Mouse (Mus musculus) ovary, adult 18-20 months (tissue): ENCODE measurements around the gene Cep55.

ENCODE experiments used
- DNase-seq: peaks from one replicate; pipeline ENCODE4 v3.0.0; 2022; ENCODE audit warnings: low spot score, mixed read lengths

Cep55 gene

GRCm38 (mm10) chr19:38054720-38055192, at the start of gene Cep55:
Cep55 (plus strand) TSS chr19:38055011.
- peak; percentile 94 for DNase-seq

GRCm38 (mm10) chr19:38011379-38011778, 43.4 kb upstream of the Cep55 start:
- no peak for DNase-seq

GRCm38 (mm10) chr19:38014443-38014842, 40.4 kb upstream of the Cep55 start:
- no peak for DNase-seq

- DNase-seq: peak; percentile 72
Observed at GRCm38 (mm10) chr19:38015180-38015872, 39.5 kb upstream of the Cep55 start.

GRCm38 (mm10) chr19:38015873-38016254, 38.9 kb upstream of the Cep55 start:
- no peak for DNase-seq

- no peak for DNase-seq
Observed at GRCm38 (mm10) chr19:38022710-38023109, 32.1 kb upstream of the Cep55 start.

GRCm38 (mm10) chr19:38023603-38024002, 31.2 kb upstream of the Cep55 start:
- DNase-seq: no peak

- peak; percentile 31 for DNase-seq
Observed at GRCm38 (mm10) chr19:38025254-38026041, 29.4 kb upstream of the Cep55 start.

- no peak for DNase-seq
Observed at GRCm38 (mm10) chr19:38026211-38026624, 28.6 kb upstream of the Cep55 start.

GRCm38 (mm10) chr19:38027389-38027788, 27.4 kb upstream of the Cep55 start:
- no peak for DNase-seq

- DNase-seq: no peak
Observed at GRCm38 (mm10) chr19:38027881-38028521, 26.8 kb upstream of the Cep55 start.

GRCm38 (mm10) chr19:38029292-38029691, 25.5 kb upstream of the Cep55 start:
- DNase-seq: no peak

GRCm38 (mm10) chr19:38029871-38030270, 24.9 kb upstream of the Cep55 start:
- no peak for DNase-seq

GRCm38 (mm10) chr19:38030673-38031137, 24.1 kb upstream of the Cep55 start:
- DNase-seq: peak; percentile 57

- no peak for DNase-seq
Observed at GRCm38 (mm10) chr19:38031144-38031543, 23.7 kb upstream of the Cep55 start.

- no peak for DNase-seq
Observed at GRCm38 (mm10) chr19:38032993-38033734, 21.6 kb upstream of the Cep55 start.

GRCm38 (mm10) chr19:38033735-38034057, 21.1 kb upstream of the Cep55 start:
- no peak for DNase-seq

GRCm38 (mm10) chr19:38034696-38035095, 20.1 kb upstream of the Cep55 start:
- DNase-seq: no peak

GRCm38 (mm10) chr19:38035766-38036165, 19.0 kb upstream of the Cep55 start:
- DNase-seq: no peak

GRCm38 (mm10) chr19:38038267-38038666, 16.5 kb upstream of the Cep55 start:
- DNase-seq: no peak

GRCm38 (mm10) chr19:38042261-38042722, 12.5 kb upstream of the Cep55 start:
- peak; percentile 53 for DNase-seq
